In the genomic region with DNA sequence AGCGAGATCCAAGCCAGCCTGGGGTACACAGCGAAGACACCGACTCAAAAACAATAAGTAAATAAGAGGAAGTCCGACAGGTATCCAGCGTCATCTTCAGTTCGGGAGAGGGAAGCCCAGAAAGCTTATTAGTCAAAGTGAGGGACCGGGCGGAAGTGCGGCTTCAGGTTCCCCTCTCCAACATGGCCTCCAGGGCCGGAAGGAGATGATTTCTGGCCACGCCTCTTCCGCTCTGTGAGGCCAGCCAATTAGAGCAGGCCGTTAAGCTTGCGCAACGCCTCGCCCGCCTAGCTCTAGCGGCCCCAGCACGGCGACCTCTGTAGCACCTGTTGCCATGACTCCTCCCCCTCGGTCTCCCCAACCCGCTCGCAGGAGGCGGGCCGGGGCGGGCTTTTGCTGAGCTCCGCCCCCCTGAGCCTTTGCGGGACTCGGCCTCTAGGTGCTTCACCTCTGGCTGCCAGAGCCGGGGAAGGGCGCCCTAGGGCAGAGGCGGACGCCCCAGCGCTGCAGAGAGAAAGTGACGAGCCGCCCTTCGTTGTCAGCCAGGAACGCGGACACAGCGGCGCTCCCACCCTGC, we compare ENCODE assay signal across 8 mouse cellular contexts. TPM values are rescaled to one million over a fixed set of nuclear protein-coding genes. Genes with fewer than 3 reads are reported as not detected.
DNase-seq lines count a peak whose midpoint lies in the region; ATAC-seq and TF ChIP-seq lines count a peak whose summit lies in the region.

No protein-coding gene starts in this region.

- H3K27me3 ChIP-seq in C2C12 (ENCODE audit: control insufficient read depth, insufficient read depth, insufficient read length): no peaks in the 10 kb centered on the region
- no peaks in the 10 kb centered on the region for H3K27me3 ChIP-seq in erythroblast, embryonic 14.5 days (ENCODE audit: control insufficient read depth)
- H3K27me3 ChIP-seq in heart, embryonic 11.5 days (ENCODE audit: control insufficient read depth, insufficient read depth, low read length): no peaks in the 10 kb centered on the region
- H3K27me3 ChIP-seq in kidney, embryonic 16.5 days (ENCODE audit: insufficient read depth, low read length): no peaks in the 10 kb centered on the region
- no peaks in the 10 kb centered on the region for H3K27me3 ChIP-seq in liver, adult 2 months (ENCODE audit: control insufficient read depth, insufficient read depth, low read length)
- no peaks in the 10 kb centered on the region for H3K27me3 ChIP-seq in myocyte (ENCODE audit: control insufficient read depth, insufficient read depth, insufficient read length)
- no peaks in the 10 kb centered on the region for H3K27me3 ChIP-seq in splenic B cell, adult 2 months (ENCODE audit: control insufficient read depth, insufficient read depth, low read length, poor library complexity, severe bottlenecking)

- peak overlapping the region; percentile 97 for H3K27ac ChIP-seq in heart, embryonic 11.5 days (ENCODE audit: low read depth, low read length)
- peak overlapping the region; percentile 99 for H3K27ac ChIP-seq in kidney, embryonic 16.5 days (ENCODE audit: low read length)
- H3K27ac ChIP-seq in liver, adult 2 months (replicated peaks; ENCODE audit: insufficient read depth, low read depth, low read length): peak overlapping the region; percentile 97

- peak; percentile 6 for TF ChIP-seq CTCF in C2C12 (IDR thresholded peaks at IDR 0.05; ENCODE audit: control insufficient read depth, insufficient read depth, insufficient read length)
- peak; percentile 43 for TF ChIP-seq CTCF in brain, embryonic 14.5 days (IDR thresholded peaks at IDR 0.05; ENCODE audit: borderline replicate concordance, extremely low read depth, insufficient read depth, insufficient read length)
- no peak for TF ChIP-seq CTCF in liver, adult 2 months (IDR thresholded peaks at IDR 0.05; ENCODE audit: low read depth, low read length)

- H3K36me3 ChIP-seq in C2C12 (ENCODE audit: control insufficient read depth, insufficient read depth) (no peaks in the 10 kb centered on the region), myocyte (ENCODE audit: control insufficient read depth, insufficient read depth) (no peaks in the 10 kb centered on the region)
- H3K36me3 ChIP-seq in erythroblast, embryonic 14.5 days (ENCODE audit: control insufficient read depth): peaks cover 4% of the 10 kb centered on the region
- no peaks in the 10 kb centered on the region for H3K36me3 ChIP-seq in heart, embryonic 11.5 days (ENCODE audit: control insufficient read depth, insufficient read depth, low read length)
- H3K36me3 ChIP-seq in kidney, embryonic 16.5 days (ENCODE audit: insufficient read depth, low read length): no peaks in the 10 kb centered on the region
- H3K36me3 ChIP-seq in liver, adult 2 months (ENCODE audit: control insufficient read depth, insufficient read depth, low read length): no peaks in the 10 kb centered on the region
- H3K36me3 ChIP-seq in splenic B cell, adult 2 months (ENCODE audit: control insufficient read depth, insufficient read depth, low read length, poor library complexity, severe bottlenecking): no peaks in the 10 kb centered on the region

- peaks cover 42% of the 10 kb centered on the region for H3K4me1 ChIP-seq in erythroblast, embryonic 14.5 days (ENCODE audit: control insufficient read depth)
- peaks cover 3% of the 10 kb centered on the region; the same call in 1 of the 2 replicates for H3K4me1 ChIP-seq in heart, embryonic 11.5 days (ENCODE audit: control insufficient read depth, insufficient read depth, low read length)
- H3K4me1 ChIP-seq in kidney, embryonic 16.5 days (ENCODE audit: insufficient read depth, low read length): peaks cover 18% of the 10 kb centered on the region
- peaks cover 2% of the 10 kb centered on the region for H3K4me1 ChIP-seq in liver, adult 2 months (ENCODE audit: control insufficient read depth, insufficient read depth, low read length)

- H3K9me3 ChIP-seq in erythroblast, embryonic 14.5 days (ENCODE audit: control insufficient read depth, low read length): no peaks in the 10 kb centered on the region
- no peaks in the 10 kb centered on the region for H3K9me3 ChIP-seq in heart, embryonic 11.5 days (replicated peaks; ENCODE audit: control insufficient read depth, low read length)
- H3K9me3 ChIP-seq in kidney, embryonic 16.5 days (ENCODE audit: low read length): no peaks in the 10 kb centered on the region

- peak; percentile 100 for DNase-seq in brain, embryonic 14.5 days (ENCODE audit: low read depth)
- DNase-seq in liver, adult 2 months (ENCODE audit: extremely low read depth, low read depth, low spot score): peak; percentile 96
- peak; percentile 100 for DNase-seq in splenic B cell, adult 2 months (ENCODE audit: low read depth, low spot score)

- peak; percentile 99 for ATAC-seq in heart, embryonic 11.5 days (replicated peaks; ENCODE audit: insufficient number of reproducible peaks, low FRiP score, low TSS enrichment)
- ATAC-seq in kidney, embryonic 16.5 days (ENCODE audit: low FRiP score, low TSS enrichment): peak; percentile 97

- H3ac ChIP-seq in C2C12 (ENCODE audit: control insufficient read depth, insufficient read length, low read depth) (peak overlapping the region; percentile 95), myocyte (ENCODE audit: control insufficient read depth, insufficient read length) (peak overlapping the region; percentile 92)

- peaks cover 4% of the 10 kb centered on the region for H3K79me3 ChIP-seq in C2C12 (ENCODE audit: low read depth)

- H3K9ac ChIP-seq in heart, embryonic 11.5 days (ENCODE audit: low read depth, low read length): peak overlapping the region; percentile 87
- peak overlapping the region; percentile 93 for H3K9ac ChIP-seq in kidney, embryonic 16.5 days (replicated peaks; ENCODE audit: low read length)
- H3K9ac ChIP-seq in liver, adult 2 months (ENCODE audit: low read depth, low read length): peak overlapping the region; percentile 93

- under 1% methylated on average over 41 of the region's 41 CpGs for WGBS in heart, embryonic 11.5 days (ENCODE audit: insufficient replicate concordance)
- under 1% methylated on average over 41 of the region's 41 CpGs for WGBS in kidney, embryonic 16.5 days
- WGBS in liver, adult 2 months: under 1% methylated on average over 41 of the region's 41 CpGs

- peak overlapping the region; percentile 82 for H3K4me2 ChIP-seq in heart, embryonic 11.5 days
- H3K4me2 ChIP-seq in kidney, embryonic 16.5 days (replicated peaks; ENCODE audit: low read depth, low read length): peak overlapping the region; percentile 87
- peak overlapping the region; percentile 92 for H3K4me2 ChIP-seq in myocyte (ENCODE audit: low read depth)

- H3K4me3 ChIP-seq in C2C12 (ENCODE audit: insufficient read depth, poor library complexity, severe bottlenecking) (peak overlapping the region; percentile 74), myocyte (peak overlapping the region; percentile 81)
- H3K4me3 ChIP-seq in erythroblast, embryonic 14.5 days (replicated peaks): peak overlapping the region; percentile 89
- H3K4me3 ChIP-seq in heart, embryonic 11.5 days (ENCODE audit: low read depth, low read length): peak overlapping the region; percentile 97
- H3K4me3 ChIP-seq in kidney, embryonic 16.5 days (ENCODE audit: low read length): peak overlapping the region; percentile 89
- H3K4me3 ChIP-seq in liver, adult 2 months (ENCODE audit: insufficient read depth, low read depth, low read length): peak overlapping the region; percentile 83

- TF ChIP-seq POLR2A in brain, embryonic 14.5 days (IDR thresholded peaks at IDR 0.05; ENCODE audit: borderline replicate concordance, extremely low read depth, insufficient read depth, insufficient read length, poor library complexity, severe bottlenecking): peak; percentile 53; the same call in 1 of the 2 replicates
- TF ChIP-seq POLR2A in liver, adult 2 months (IDR thresholded peaks at IDR 0.05; ENCODE audit: extremely low read depth, insufficient read depth, low read length): peak; percentile 98
- TF ChIP-seq POLR2A in myocyte (IDR thresholded peaks at IDR 0.05; ENCODE audit: insufficient read length, low read depth): peak; percentile 98

- H3K79me2 ChIP-seq in C2C12 (ENCODE audit: control insufficient read depth, insufficient read depth) (peaks cover 29% of the 10 kb centered on the region), myocyte (ENCODE audit: control insufficient read depth, insufficient read depth) (peaks cover 28% of the 10 kb centered on the region)
- H3K79me2 ChIP-seq in liver, adult 2 months (ENCODE audit: control insufficient read depth, insufficient read depth, low read length): peaks cover 16% of the 10 kb centered on the region; the same call in 1 of the 2 replicates

TF ChIP-seq in C2C12, 6 proteins besides CTCF, POLR2A, EP300 and RAD21 (continues in another document):
- no peak for TF ChIP-seq USF1 (IDR thresholded peaks at IDR 0.05; ENCODE audit: low read depth)

TF ChIP-seq in myocyte, 11 proteins besides CTCF, POLR2A, EP300 and RAD21 (continues in another document):
- TF ChIP-seq CEBPB (IDR thresholded peaks at IDR 0.05; ENCODE audit: insufficient read depth, poor library complexity, severe bottlenecking): peak; percentile 98

RNA-seq across cellular contexts. Expression of a gene that starts 0.5 kb away (rescaled TPM):
- 66.8 TPM for polyA plus RNA-seq in C2C12 (2012; fragmentation: generic; extraction: Trizol)
- 82.0 and 89.0 TPM in 2 replicates for polyA plus RNA-seq in brain, embryonic 14.5 days (2012; rRNA removed)
- polyA plus RNA-seq in erythroblast, embryonic 14.5 days (2012): 41.8 and 45.7 TPM in 2 replicates
- 212 and 216 TPM in 2 replicates for polyA plus RNA-seq in heart, embryonic 11.5 days (2014; fragmentation: Nextera tagmentation; extraction: Ambion mirVana)
- polyA plus RNA-seq in kidney, embryonic 16.5 days (2015; fragmentation: Nextera tagmentation; extraction: Ambion mirVana): 309 and 320 TPM in 2 replicates
- total RNA-seq in liver, adult 2 months (2014; rRNA removed): 279 and 312 TPM in 2 replicates
- polyA plus RNA-seq in liver, adult 2 months (2012; rRNA removed): 227 and 264 TPM in 2 replicates
- polyA plus RNA-seq in myocyte (2012; fragmentation: generic; extraction: Trizol): 85.0 TPM

RNA-seq across cellular contexts. Expression of a gene that starts 0.6 kb away (rescaled TPM):
- 7.1 TPM for polyA plus RNA-seq in C2C12 (2012; fragmentation: generic; extraction: Trizol)
- 25.7 and 27.4 TPM in 2 replicates for polyA plus RNA-seq in brain, embryonic 14.5 days (2012; rRNA removed)
- 3.3 and 5.3 TPM in 2 replicates for polyA plus RNA-seq in erythroblast, embryonic 14.5 days (2012)
- polyA plus RNA-seq in heart, embryonic 11.5 days (2014; fragmentation: Nextera tagmentation; extraction: Ambion mirVana): 18.9 and 19.6 TPM in 2 replicates
- polyA plus RNA-seq in kidney, embryonic 16.5 days (2015; fragmentation: Nextera tagmentation; extraction: Ambion mirVana): 19.4 and 21.1 TPM in 2 replicates
- 38.9 and 43.2 TPM in 2 replicates for total RNA-seq in liver, adult 2 months (2014; rRNA removed)
- 16.5 and 20.5 TPM in 2 replicates for polyA plus RNA-seq in liver, adult 2 months (2012; rRNA removed)
- polyA plus RNA-seq in myocyte (2012; fragmentation: generic; extraction: Trizol): 24.1 TPM

RNA-seq across cellular contexts. Expression of a gene that starts 24.1 kb away (rescaled TPM):
- not detected for polyA plus RNA-seq in C2C12 (2012; fragmentation: generic; extraction: Trizol)
- polyA plus RNA-seq in brain, embryonic 14.5 days (2012; rRNA removed): 0.15 and 0.23 TPM in 2 replicates
- polyA plus RNA-seq in erythroblast, embryonic 14.5 days (2012): not detected in 2 replicates
- not detected in 2 replicates for polyA plus RNA-seq in heart, embryonic 11.5 days (2014; fragmentation: Nextera tagmentation; extraction: Ambion mirVana)
- polyA plus RNA-seq in kidney, embryonic 16.5 days (2015; fragmentation: Nextera tagmentation; extraction: Ambion mirVana): 0.06 and 0.39 TPM in 2 replicates
- total RNA-seq in liver, adult 2 months (2014; rRNA removed): 0.13 and 0.18 TPM in 2 replicates
- not detected in 2 replicates for polyA plus RNA-seq in liver, adult 2 months (2012; rRNA removed)
- not detected for polyA plus RNA-seq in myocyte (2012; fragmentation: generic; extraction: Trizol)

Comparison
In these comparisons a context has a peak if more than half of its experiments do, and no peak if none do; other contexts are left out.
1. Peak in every context shown above with its lines: DNase-seq, ATAC-seq, H3K4me3 ChIP-seq and H3K27ac ChIP-seq.